Mouse (Mus musculus): ENCODE measurements at regions not wholly inside any gene's neighbourhood (a gene's known extent, or its start where the extent isn't known, plus 50 kb on each side); places are given as distances from the start of the nearest gene placed in this dataset.

- TF ChIP-seq ZNF384 (IDR thresholded peaks at IDR 0.05; ENCODE audit: low read depth, low read length) (no peak), HCFC1 (IDR thresholded peaks at IDR 0.05; ENCODE audit: borderline replicate concordance, insufficient read depth, low read length) (no peak), ZC3H11A (IDR thresholded peaks at IDR 0.05; ENCODE audit: borderline replicate concordance, low read depth, low read length) (no peak), MAFK (IDR thresholded peaks at IDR 0.05; ENCODE audit: insufficient read depth, low read depth, low read length) (no peak), CHD2 (IDR thresholded peaks at IDR 0.05; ENCODE audit: low read depth, low read length) (no peak)
These were observed 605.4 kb upstream of the Nr5a2 start for GRCm38 (mm10) chr1:137565573-137566048.

Data from ES-E14 (cell line).